Mouse (Mus musculus) natural killer cell, adult 2 months (primary cell): ENCODE data around the gene Pwwp2b.

Experiments used
- DNase-seq, 2 experiments: peaks; one replicate each; pipeline ENCODE4 v3.0.0; 2022; ENCODE audit warnings: low spot score in 2 of 2

Gene Pwwp2b

GRCm38 (mm10) chr7:139296552-139297100 lies 48.3 kb downstream of the Pwwp2b start:
- DNase-seq, result no peak

GRCm38 (mm10) chr7:139298446-139298845 lies 50.2 kb downstream of the Pwwp2b start:
- no peak for DNase-seq

GRCm38 (mm10) chr7:139299424-139299823 lies 51.1 kb downstream of the Pwwp2b start:
- DNase-seq, result peak; percentile 61 to 67

DNA sequence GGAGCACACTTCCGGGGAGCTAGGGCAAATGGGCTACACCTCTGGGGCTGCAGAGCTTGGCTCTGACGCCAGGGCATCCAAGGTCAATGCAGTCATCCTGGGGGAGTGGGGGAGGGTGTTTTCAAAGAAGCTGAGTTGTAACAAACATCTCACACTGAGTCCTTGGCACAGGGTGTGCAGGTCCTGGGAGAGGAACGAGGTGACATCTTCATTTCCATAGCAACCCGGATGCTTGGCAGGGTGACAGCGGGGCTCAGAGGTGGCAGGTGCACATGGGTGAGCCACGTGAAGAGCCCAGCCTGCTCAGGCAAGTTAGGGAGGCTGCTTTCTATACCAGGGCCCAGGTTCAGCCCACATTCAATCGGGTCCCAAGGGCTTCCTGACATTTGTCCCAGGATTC lies 52.1 kb downstream of the Pwwp2b start:
- DNase-seq, result no peak

DNA sequence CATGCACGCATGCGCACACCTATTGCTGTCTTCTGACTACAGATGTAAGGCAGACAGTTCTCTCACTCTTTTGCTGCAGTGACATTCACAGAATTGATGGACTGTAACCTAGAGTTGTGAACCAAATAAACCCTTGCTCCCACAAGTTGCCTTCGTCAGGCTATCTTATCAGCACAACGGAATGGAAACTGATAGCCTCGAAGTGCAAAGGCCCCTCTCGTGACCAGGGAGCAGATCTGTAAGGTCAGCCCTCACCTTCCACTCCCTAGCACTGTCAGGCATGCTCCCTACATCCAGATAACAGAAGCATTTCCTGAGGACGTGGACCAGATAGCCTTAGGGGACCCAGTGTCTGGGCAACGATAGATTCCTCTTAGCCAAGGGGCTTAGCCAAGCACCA lies 53.2 kb downstream of the Pwwp2b start:
- no peak for DNase-seq

DNA sequence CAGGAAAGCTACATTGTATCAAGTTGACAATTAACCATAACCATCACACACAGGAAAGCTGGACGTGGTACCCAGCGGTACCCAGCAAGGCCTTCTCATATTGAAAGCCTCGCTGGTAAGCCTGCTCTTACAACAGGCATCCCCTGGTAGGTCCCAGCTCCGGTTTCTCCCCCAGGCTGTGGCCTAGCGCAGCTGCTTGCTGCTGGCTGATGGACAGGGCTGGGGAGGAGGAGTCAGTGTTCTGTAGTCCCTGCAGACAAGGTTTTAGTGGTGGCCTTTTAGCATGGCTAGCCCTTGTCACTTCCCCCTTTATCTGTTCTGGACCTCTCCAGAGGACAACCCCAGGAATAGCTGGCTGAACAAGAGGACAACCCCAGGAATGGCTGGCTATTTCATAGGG lies 54.0 kb downstream of the Pwwp2b start:
- DNase-seq, result no peak

DNA sequence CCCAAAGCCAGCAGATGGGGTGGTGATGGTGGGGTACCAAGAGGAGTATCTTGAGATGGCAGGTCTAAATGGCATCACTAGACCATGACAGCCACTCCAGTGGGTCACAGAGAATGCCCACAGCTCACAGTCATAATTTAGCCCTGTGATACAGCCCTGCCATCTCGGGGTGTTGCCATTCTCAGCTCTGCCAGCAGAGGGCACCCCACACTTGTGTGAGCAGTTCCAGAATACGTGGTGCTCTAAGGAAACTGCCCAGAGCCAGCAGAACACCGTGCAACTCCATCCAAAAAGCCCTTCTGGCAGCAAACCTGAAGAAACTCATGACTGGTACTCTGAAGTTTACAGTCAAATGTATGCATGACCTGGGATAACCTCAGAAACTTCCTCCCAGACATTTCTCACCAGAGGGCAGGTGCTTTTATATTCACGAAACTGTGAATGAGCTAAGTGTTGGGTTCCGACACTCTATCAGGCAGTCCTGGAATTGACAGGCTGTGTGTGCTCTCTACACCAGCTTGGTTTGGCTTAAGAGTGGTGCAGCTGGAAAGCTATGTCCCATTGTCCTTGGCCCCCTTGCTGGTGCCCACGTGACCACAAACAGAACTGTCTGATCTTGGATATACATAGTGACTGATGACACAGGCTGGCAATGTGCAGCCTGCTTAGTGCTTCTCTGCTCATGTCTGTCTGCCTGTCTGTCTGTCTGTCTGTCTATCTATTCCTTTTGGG lies 55.2 kb downstream of the Pwwp2b start:
- DNase-seq, result peak; percentile 65 to 81

GRCm38 (mm10) chr7:139304322-139304721 lies 56.0 kb downstream of the Pwwp2b start:
- DNase-seq, result no peak

DNA sequence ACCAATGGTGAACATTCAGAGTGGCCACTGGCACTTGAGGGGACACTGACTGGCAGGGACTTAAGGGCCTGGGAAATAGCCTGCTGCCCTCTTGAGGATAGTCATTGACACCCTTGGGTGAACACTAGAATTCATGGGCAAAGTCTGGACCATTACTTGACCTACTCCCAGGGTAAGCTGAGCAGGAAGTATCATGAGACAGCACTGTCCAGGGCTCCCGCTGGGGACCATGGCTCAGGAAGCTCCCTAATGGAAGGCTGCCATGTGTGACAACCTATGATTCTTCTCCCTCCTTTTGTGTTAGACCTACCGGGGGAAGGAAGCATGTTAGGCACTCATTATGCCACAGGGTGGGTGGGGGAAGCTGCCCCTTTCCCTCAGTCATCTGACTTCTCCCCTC lies 58.8 kb downstream of the Pwwp2b start:
- DNase-seq, result no peak

- DNase-seq, result no peak
Observed at GRCm38 (mm10) chr7:139308140-139308895, 60.0 kb downstream of the Pwwp2b start.

- no peak for DNase-seq
Observed at GRCm38 (mm10) chr7:139309106-139309505, 60.8 kb downstream of the Pwwp2b start.

GRCm38 (mm10) chr7:139310487-139310951 lies 62.2 kb downstream of the Pwwp2b start:
- DNase-seq, result no peak

- DNase-seq, result no peak
Observed at GRCm38 (mm10) chr7:139312686-139313085, 64.4 kb downstream of the Pwwp2b start.

GRCm38 (mm10) chr7:139313413-139313812 lies 65.1 kb downstream of the Pwwp2b start:
- no peak for DNase-seq

DNA sequence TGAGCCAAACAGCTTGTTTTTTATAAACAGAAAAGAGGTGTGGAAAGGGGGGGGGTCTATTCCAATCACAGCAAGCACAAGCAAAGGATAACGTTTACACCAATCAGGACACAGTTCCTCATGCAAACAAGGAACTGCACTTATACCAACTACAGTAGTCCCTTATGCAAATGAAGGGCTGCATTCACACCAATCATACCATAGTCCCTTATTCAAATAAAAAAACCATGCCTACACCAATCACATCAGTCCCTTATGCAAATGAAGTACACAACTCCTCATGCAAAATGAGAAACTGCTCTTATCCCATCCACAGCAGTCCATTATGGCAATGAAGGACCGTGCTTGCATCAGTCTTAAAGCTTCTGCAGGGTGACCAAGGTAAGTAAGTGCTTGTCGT lies 66.4 kb downstream of the Pwwp2b start:
- DNase-seq, result no peak

GRCm38 (mm10) chr7:139319006-139319411 lies 70.7 kb downstream of the Pwwp2b start:
- DNase-seq, result no peak
